Mouse (Mus musculus) MEL (cell line): Measurements from ENCODE around the gene Adam12.

ENCODE experiments used
- CTCF ChIP-seq, 3 experiments: IDR thresholded peaks in 2 of 3; conservative IDR thresholded peaks in 1 of 3; 2 replicates each; pipeline ENCODE4 v1.5.1; 2011 to 2012; ENCODE audit warnings: low read length in 3 of 3, low read depth in 2 of 3, mild to moderate bottlenecking in 2 of 3, improper control_type of control experiment in 1 of 3, inconsistent platforms in 1 of 3, mixed read lengths in 1 of 3, moderate library complexity in 1 of 3; ENCODE audit not compliant: control insufficient read depth in 1 of 3, insufficient read depth in 1 of 3, poor library complexity in 1 of 3, severe bottlenecking in 1 of 3
- EP300 ChIP-seq, 2 experiments: IDR thresholded peaks; 2 replicates each; pipeline ENCODE4 v1.6.1; 2011; ENCODE audit warnings: improper control_type of control experiment in 2 of 2, low read length in 2 of 2, low read depth in 1 of 2, mild to moderate bottlenecking in 1 of 2
- KAT2A ChIP-seq: conservative IDR thresholded peaks from 2 replicates; pipeline ENCODE4 v1.6.1; 2012; ENCODE audit warnings: low read depth, low read length, improper control_type of control experiment, inconsistent platforms
- MXI1 ChIP-seq: IDR thresholded peaks from 2 replicates; pipeline ENCODE4 v1.6.1; 2011; ENCODE audit warnings: mild to moderate bottlenecking, low read depth, low read length, improper control_type of control experiment
- POLR2AphosphoS2 ChIP-seq: IDR thresholded peaks from 2 replicates; pipeline ENCODE4 v1.6.1; 2011; ENCODE audit warnings: low read length, improper control_type of control experiment
- SMC3 ChIP-seq: IDR thresholded peaks from 2 replicates; pipeline ENCODE4 v1.6.1; 2011; ENCODE audit warnings: low read depth, low read length, improper control_type of control experiment
- ZC3H11A ChIP-seq: IDR thresholded peaks from 2 replicates; pipeline ENCODE4 v1.6.1; 2012; ENCODE audit warnings: low read depth, mild to moderate bottlenecking, inconsistent platforms, low read length, improper control_type of control experiment
- ZKSCAN1 ChIP-seq: IDR thresholded peaks from 2 replicates; pipeline ENCODE4 v1.6.1; 2012; ENCODE audit warnings: low read depth, mild to moderate bottlenecking, inconsistent platforms, low read length, improper control_type of control experiment, moderate library complexity

GRCm38 (mm10) chr7:134015226-134015625 lies 216.7 kb downstream of the Adam12 start:
- no peak for TF ChIP-seq KAT2A
- TF ChIP-seq POLR2AphosphoS2 = no peak
- no peak for TF ChIP-seq EP300 (IDR thresholded peaks at IDR 0.05; ENCODE audit: low read depth in 1 of 2, low read length in 2 of 2)
- TF ChIP-seq ZC3H11A = no peak
- no peak for TF ChIP-seq ZKSCAN1
- TF ChIP-seq CTCF (IDR thresholded peaks at IDR 0.05 in 2 of 3, conservative IDR thresholded peaks at IDR 0.05 in 1 of 3; ENCODE audit: control insufficient read depth in 1 of 3, insufficient read depth in 1 of 3, low read depth in 2 of 3, low read length in 3 of 3, poor library complexity in 1 of 3, severe bottlenecking in 1 of 3) = no peak
- TF ChIP-seq SMC3 = no peak
- no peak for TF ChIP-seq MXI1
